Mouse (Mus musculus) testis, postnatal 10 days (tissue): ENCODE data around the gene Higd1c.
"Not testable (repeated sequence)": the region's sequence is repeated elsewhere in the genome, so short reads cannot be mapped to it uniquely, and the experiment has no call there.

ENCODE experiments used
- DNase-seq: peaks from one replicate; pipeline ENCODE4 v3.0.0; 2021; ENCODE audit warnings: low spot score

Gene Higd1c

DNA sequence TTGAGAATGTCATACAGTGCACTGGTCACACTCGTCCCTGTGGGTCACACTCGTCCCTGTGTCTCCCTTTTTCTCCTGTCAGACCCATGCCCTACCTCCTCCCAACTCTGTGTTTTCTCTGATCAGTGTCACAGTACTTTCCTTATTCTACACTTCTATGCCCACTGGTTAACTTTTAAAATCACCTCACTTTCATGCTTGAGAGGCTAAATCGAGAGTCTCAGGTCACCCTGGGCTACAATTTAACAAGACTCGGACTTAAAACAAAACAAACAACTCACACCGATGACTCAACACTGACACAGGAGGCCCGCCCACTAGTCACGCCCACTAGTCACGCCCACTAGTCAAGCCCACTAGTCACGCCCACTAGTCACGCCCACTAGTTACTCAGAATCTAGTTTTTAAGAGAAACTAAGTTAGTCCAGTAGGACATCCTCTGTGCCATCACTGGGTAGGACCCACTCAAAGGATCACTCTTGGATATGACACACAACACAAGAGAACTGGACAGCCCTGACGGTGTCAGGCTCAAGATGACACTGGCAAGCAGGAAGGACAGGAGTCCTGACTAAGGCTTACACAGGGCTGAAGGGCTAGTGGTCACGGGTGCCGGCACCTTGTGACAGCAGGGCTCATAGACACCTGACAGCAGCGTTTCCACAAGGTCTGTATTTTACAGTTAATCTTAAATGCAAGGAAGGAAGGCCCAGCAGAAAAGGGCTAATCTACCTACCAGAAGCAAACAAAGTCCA lies 46.8 kb downstream of the Higd1c start:
- no peak for DNase-seq

DNA sequence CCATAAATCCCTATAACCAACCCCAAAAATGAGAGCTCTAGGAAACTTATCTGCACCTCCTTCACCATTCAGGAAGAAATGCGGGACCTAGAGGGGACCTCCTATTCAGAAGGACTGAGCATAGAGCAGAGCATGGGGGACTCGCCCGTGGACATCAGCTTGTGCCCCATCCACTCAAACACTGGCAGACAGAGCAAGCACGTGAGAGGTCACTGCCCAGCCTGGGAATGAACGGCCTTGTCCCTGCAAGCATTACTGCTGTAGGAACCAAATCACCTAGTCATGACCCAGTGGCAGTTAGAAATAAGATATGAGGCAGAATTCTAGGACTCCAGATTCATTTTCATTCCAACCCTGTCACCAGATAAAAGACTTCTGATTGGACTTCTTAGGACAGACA lies 47.4 kb downstream of the Higd1c start:
- DNase-seq, result no peak

DNA sequence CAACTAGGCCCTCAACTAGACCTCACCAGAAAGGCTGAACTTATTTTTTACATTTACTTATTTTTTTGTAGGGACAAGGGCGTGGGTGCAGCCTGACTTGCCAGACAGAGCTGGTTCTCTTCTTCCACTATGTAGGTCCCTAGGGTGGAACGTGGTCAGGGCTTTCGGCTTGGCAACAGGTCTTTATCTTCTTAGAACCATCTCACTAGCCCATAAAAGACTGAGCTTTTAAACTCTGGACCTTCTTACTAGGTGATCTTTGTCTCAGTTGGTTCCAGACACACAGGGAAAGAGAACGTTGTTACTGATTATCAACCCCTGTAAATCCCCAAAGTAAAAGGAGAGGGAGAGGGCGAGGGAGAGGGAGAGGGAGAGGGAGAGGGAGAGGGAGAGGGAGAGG lies 49.0 kb downstream of the Higd1c start:
- no peak for DNase-seq

DNA sequence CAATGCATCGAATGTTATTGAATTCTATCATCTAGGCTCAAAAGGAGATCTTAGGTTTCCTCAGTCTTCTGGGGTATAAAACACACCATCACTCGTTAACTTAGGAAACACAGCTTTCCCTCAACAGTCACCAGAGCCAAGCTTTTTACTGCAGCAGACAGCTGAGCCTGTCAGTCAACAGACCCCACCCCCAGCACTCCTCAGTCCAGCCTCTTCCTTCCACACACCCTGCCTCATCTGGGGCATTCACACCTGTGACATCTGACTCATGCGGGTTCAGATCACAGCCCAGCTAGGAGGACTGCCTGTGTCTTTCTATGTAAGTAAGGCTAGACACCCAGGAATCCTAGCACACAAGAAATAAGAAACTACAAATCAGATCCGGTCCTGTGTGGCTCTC lies 49.7 kb downstream of the Higd1c start:
- DNase-seq, result no peak

DNA sequence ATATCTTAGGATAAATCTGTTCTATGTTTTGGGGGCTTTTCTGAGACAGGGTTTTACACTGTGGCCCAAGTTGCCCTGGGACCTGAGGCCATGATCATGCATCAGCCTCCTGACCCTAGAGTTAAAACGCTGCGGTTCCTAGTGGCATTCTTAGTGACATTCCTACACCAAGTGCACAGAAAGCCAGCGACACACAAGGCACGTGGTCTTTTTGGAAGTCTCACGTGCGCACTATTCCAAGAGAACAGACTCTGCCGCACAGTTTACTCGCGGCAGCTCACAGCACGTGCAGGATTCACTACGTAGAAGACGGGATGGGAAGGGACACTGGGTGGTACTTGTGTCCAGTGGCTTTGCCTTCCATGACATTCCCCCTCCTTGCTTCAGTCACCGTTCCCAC lies 50.6 kb downstream of the Higd1c start:
- no peak for DNase-seq

DNA sequence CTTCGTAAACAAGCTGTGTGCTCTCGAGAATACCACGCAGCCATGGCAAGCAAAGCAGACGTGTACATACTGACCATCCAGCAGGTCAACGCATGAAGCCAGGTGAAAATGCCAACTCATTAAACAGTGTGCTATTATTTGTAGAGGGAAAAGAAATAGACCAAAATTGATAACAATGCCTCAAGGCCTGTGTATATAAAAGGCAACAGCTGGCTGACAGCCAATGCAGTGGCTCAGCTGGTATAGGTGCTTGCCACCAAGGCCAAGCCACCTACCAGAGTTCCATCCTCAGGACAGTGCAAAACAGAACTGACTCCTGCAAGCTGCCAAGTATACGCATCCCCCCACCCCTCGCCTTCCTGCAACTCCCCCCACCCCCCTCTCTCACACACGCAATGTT lies 51.3 kb downstream of the Higd1c start:
- peak; percentile 59 for DNase-seq

DNA sequence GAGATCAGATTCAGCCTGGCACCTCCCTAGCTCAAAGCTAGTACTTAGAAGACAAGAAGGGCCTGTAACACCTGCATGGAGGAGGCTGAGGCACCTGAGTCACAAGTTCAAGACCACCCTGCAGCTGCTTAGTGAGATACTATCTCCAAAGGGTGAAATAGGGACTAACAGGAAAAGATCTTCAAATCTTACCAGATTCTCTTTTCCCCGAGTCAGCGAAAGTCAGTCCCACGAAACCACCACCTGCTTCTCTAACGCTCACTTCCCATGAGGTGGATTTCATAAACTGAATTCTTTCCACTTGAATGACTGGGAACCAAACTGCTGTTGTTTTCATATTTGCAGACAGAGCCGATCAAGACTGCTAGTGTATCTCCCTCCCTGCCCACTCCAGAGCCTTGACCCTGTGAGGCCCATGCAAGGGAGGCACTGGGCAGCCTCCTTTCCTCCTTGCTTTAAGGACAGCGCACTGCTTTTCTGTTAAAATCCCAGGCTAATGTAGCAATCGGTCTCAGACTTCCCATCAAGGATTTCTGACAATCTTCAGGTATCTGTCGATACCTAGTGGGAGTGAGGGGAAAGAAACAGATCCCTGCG lies 53.6 kb downstream of the Higd1c start:
- DNase-seq, result no peak

DNA sequence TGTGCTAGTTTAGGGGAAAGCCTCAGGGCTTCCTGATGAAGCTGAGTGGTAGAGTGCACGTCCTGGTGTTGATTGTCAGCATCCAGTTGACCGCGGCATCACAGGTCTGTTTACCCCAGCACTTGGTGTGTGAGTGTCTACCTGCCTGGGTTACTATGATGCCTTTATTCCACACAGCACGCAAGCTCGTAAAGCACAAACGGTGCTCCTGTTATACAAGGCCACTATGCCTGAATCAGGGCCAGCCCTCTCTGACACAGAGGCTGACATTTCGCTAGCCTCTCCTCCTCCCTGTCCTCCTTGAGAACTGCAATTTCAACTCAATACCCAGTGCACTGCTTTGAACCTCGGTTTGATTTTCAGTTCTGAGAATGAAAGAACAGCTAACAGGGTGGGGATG lies 55.0 kb downstream of the Higd1c start:
- DNase-seq, result no peak

DNA sequence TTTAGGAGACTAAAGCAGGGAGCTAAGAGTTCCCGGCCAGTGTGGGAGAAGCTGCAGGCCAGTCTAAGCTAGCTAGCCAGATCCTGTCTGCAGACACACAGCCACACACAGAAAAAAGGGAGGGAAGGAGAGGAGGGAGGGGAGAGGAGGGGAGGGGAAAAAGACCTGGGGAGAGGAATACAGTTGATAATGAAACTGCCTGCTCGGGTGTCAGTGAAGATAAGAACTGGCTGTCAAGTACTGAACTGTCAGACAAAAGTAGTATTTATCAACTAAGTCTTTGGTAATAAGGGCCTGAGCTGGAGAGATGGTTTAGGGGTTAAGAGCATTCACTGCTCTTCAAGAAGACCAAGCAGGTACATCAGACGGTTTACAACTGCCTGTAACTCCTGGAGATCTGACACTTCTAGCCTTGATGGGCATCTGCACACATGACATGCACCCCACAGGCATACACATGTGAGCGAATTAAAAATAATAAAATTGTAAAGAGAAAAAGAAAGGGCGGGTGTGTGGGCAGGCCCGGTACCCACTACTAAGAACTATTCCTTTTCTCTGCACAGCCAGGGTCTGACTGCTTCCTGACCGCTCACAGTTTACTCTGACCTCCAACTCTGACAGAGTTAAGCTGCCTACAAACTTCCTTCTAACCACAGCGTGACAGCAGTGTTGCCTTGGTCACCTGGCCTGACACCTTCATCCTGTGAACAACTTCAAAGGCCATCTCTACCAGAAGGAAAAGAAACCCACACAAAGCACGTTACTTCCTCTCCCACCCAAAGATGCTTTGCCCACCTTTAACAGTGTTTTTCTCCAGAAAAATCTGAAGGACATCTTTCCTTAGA lies 55.8 kb downstream of the Higd1c start:
- no peak for DNase-seq

DNA sequence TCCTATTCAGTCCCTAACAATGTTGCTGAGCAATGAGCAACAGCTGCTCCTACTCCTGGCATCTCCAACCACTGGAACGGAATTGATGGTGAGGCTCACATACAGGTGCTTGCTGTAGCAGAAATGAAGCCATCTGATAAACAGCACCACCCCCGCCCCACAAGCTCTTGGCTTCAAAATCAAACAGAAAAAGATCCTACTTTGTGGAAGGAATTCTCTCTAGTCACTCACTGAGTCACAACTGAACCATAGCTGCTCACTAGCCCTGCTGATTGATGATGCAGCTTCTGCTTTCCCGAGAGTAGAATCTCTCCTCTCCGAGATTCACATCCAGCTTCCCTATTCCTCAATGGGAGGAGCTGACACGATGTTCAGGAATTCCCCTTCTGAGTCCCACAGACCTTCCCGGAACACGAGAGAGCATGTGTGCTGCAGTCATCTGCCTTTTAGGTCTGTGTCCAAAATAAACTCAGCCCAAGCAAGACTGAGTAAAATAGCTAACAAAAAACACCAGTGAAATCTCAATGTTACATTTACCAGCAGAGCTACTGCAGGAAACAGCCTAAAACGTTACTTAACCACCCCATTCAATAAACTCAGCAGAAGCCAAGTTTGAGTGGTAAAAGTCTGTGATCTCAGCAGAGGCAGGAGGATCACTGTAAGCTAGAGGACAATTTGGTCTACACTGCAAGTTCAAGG lies 56.9 kb downstream of the Higd1c start:
- no peak for DNase-seq

DNA sequence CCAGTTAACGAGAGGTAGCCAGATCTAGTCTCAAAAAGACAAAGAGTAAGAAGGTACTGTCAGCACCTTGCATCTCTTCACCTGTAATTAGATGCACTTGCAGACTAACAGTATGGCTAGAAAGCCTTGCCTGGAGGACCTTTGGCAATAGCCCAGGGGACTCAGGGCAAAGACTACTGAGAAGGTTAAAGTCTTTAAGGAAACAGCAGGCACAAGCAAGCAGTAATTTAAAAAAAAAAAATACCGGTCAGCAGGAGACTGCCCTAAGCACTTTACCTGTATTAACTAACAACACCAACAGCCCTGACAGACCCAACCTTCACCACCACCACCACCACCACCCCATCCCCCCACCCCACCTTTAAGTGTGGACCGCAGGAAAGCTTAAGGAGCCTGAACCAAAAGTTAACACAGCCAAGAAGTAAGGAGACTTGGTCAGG lies 57.4 kb downstream of the Higd1c start, which contains the start of gene Gm5475:
TSS of gene Gm5475 (plus strand) at position 390 of the 440 bp plus-strand sequence.
- DNase-seq, result not testable (repeated sequence)

DNA sequence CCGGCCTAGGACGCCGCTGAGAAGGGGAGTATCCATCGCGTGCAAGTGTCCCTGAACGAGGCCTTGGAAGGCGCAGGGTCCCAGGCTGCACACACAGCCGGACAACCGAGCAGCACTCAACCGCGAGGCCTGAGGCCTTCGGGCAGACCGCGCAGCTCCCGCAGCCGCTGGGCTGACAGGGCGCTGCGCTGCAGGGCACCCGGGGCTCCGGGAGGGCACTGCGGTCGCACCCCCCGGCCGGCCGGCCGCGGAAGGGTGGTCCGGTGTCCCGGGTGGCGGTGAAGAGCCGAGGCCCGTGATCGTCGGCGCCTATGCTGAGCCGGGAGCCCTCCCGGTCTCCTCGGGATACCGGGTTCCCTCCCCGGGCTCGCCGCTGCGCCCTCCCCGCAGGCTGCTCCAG lies 58.1 kb downstream of the Higd1c start:
- peak; percentile 65 for DNase-seq

DNA sequence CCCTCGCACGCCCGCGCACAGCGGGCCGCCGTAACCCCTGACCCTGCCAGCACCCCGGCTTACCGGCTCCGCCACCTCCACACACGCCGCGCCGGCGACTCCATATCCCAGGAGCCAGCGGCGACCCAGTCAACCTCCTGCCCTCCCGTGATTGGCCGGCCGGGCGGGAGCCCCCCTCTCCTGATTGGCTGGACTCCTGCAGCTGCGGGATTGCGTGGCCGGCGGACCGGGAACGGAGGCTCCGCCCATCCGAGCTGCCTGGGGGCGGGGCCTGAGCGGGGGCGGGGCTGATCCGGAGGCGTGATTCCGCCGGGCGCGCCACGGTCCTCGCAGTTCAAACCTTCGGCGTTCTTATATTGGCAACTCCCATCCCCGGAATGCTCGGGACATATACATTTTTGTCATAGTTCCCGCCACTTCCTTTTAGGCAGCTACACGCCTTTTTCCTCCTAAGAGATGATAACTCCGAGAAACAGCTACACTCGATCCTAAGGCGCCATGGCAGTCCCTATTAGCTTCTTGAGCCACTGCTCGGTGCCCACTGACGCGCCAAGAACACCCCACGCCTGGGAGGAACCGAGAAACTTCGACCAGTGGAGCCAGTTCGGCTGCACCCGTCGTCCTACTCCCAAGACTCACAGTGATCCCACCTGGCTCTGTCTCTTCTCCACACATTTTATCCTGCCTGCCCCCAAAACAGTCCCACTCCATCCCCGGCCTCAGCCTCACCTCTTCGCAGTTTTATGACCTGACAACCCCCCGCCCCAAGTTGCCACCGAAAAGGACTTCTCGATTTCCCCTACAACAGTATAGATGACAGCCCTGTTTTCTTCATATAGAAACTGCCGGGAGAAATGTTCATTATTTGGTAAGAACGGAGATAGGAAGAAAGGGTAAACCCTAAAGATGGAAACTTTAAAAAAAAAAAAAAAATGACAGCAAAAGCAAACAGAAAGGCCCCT lies 58.8 kb downstream of the Higd1c start:
- peak; percentile 98 for DNase-seq

DNA sequence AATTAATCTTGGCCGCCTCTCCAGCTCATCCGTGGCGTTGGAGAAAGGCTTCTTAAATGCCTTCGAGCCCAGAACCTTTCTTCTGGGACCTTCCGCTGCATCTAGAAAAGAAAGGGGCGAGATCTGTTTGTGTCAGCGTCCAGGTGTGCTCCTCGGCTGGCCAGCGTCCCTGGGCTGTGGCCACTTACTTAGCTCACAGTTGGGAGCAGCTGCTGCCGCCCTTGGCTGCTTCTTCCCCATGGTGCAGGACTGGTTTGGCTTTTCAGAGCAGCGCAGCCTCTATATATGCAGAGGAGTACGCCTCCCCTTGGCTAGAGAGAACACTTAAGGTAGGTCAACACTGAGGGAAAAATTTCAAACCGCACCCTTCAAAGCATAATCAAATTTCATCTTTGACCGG lies 59.6 kb downstream of the Higd1c start:
- DNase-seq, result peak; percentile 69

DNA sequence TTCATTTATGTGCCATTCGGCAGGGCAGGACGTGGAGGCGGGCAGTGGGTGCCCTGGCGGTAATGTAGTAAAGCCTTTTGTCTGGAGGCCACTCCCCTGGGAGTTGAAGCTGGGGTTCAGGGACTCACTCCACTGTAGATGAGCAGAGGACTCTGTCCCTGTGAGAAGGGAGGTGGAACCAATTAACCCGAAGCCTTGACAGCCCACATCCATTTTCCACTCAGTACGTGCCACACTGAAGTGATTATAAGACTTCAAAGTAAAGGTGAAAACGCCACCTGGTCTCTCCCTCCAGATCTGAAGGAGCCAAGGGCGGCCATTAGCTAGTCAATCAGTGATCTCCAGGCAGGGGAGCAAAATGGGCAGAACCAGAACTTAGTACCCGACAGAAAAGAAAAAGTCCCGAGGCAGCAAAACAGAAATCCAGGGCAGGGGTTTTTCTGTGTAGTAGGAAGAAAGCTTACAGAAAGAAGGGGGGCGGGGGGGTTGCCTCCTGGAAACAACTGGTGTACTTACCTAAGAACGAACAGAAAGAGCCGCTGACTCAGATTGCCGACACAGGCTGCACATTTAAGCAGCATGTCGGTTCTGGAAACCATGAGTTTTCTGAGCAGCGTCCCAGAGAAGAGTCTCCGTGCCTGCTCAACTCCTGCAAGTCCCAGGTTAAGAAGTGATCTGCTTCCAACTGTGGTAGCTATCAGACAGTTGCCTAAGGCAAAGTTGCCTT lies 60.2 kb downstream of the Higd1c start, which contains the start of gene Slc11a2:
TSS of gene Slc11a2 (minus strand) at position 677 of the 727 bp plus-strand sequence.
- DNase-seq, result peak; percentile 49

DNA sequence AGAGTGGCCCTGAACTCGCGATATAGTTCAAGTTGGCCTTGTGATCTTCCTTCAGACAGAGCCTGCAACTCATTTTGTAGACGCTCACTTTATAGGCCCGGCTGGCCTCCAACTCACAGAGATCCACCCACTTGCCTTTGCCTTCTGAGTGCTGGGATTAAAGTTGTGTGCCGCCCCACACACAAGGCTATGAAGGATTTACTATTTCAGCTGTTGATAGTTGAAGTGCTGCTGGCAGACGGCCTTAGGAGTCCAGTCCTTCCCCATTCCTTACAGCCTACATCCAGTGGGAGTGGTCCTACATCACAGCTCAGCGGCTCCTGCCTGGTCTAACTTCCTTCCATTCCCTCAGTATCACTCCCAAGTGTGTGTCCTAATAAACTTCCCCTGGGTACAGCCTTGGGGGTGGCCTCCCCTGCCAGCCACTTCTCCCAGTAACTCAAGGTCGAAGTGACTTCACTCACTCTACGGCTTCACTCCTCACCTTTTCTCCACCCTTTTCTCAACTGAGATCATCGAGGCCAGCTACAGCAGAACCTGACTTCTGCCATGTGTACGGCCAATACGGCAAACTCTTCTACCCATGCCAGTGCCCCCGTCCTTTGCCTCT lies 64.1 kb downstream of the Higd1c start:
- no peak for DNase-seq

DNA sequence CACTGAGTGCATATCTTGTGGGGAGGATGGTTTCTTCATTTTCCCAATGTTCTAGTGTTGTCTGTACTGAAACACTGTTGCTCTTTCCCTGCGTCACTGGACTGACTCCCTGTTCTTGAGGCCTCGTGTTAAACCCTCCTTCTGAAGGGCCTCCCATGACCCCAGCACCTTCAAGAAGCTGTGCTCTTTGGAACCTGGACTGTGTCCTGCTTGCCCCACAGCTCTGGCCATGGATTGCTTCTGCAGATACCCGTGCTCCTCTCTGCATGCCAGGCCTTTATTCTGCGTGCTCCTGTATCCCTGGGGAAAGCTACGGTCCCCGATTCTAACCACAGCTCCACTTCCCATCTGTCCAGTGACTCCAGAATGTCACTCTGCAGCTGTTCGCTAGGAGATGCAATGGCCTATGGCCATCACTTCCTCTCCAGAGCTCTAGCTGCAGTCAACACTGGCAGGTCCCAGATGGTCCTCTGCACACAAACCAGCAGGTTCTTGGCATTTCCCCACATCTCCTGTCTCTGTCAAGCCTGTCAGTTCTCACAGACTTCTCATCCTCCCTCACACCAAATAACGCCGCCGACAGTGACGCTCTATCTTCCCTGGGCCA lies 65.7 kb downstream of the Higd1c start:
- DNase-seq, result no peak

DNA sequence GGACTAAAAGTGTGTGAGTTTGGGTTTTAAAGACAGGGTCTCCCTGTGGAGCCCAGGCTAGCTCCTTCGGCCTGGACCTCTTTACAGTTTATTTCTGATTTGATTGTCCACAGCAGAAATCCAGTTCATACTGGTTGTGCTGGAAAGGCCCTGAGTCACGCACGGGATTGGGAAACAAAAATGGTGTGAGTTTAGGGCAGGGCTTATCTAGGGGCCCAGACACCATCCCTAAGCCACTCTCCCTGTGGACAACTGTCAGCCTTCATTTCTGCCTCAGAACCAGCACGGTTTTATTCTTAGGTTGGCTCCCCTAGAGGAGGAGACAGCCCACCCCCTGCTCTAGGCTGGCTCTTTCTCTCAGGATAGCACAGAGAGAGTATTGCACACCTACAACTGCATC lies 68.9 kb downstream of the Higd1c start:
- no peak for DNase-seq
